Mouse (Mus musculus): ENCODE measurements around the gene Mre11a. TPM values are rescaled to one million over a fixed set of nuclear protein-coding genes. Genes with fewer than 3 reads are reported as not detected.
A peak's percentile ranks its signal among the peaks of the same experiment; 100 is the strongest.

Gene Mre11a
- 11.5 and 12.5 TPM in 2 replicates for polyA plus RNA-seq (2015; fragmentation: Nextera tagmentation; extraction: Ambion mirVana)

DNA sequence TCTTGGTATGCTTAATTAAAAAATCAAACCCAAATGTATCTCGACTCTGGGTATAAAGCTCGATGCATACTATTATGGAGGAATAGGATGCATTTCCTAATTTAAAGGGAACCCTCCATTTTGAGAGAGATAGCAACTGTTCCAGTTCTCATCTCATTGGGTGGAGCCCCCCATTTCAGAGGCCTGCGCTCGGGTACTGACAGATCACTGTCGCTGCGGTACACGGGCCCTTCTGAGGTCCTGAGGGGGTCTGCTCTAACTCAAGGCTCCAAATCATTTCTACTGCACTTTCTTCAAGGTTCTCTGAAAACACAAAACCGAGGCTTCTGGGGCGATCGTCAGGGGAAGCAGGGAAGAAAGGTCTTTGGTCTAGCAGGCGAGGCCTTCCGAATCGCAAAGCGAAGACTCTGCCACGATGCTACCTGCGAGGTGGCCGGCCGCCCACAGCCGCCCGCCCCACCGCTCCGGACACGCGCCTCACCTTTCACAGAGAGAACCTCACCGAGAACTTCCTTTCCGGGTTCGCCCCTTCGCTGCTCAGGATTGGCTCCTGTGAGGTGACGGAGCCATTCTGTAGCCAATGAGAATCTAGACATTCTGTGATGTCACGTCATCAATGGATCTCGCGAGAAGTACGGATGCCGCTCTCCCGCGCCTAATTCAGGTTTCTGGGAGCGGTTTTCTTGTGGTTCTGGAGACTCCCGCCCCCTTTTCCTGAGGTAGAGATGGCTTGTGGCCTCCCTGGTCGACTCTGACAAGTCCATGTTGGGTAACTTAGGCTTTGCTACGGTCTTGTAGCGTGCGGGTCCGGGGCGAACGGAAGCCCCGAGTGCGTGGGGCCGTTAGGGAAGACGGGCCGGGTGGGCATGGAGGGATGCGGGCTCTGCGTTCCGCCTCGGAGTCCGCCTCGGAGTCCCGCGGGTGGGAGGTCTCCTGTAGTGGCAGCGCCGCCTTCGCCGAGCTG is at the start of gene Mre11a, which contains the start of gene Ankrd49:
Mre11a (plus strand) TSS at position 616 of the 964 bp plus-strand sequence.
Ankrd49 (minus strand) TSS at position 818 of the 964 bp plus-strand sequence.
- under 1% methylated on average over 62 of the region's 62 CpGs for WGBS
- Histone ChIP-seq H3K36me3 (peaks cover 37% of the 10 kb centered on the region), H3K9me3 (no peaks in the 10 kb centered on the region), H3K27ac (replicated peaks) (peak within 1 kb of the TSS; percentile 97), H3K9ac (peak within 1 kb of the TSS; percentile 84), H3K4me3 (peak within 1 kb of the TSS; percentile 76), H3K27me3 (no peaks in the 10 kb centered on the region), H3K4me2 (peak within 1 kb of the TSS; percentile 90), H3K4me1 (replicated peaks) (peaks cover 11% of the 10 kb centered on the region)
- ATAC-seq (ENCODE audit: low FRiP score, low read depth), result peak; percentile 100

- 87% methylated on average over 4 of the region's 4 CpGs for WGBS
- H3K9me3 ChIP-seq, result no peaks in the 10 kb centered on the region
- H3K9ac ChIP-seq, result no peak overlapping the region
- no peak overlapping the region for H3K4me3 ChIP-seq
- H3K27me3 ChIP-seq, result no peaks in the 10 kb centered on the region
- no peak overlapping the region for H3K4me2 ChIP-seq
- no peaks in the 10 kb centered on the region for H3K4me1 ChIP-seq (replicated peaks)
- no peaks in the 10 kb centered on the region for H3K36me3 ChIP-seq
- no peak overlapping the region for H3K27ac ChIP-seq (replicated peaks)
- no peak for ATAC-seq (ENCODE audit: low FRiP score, low read depth)
Measured at GRCm38 (mm10) chr9:14739498-14740150, 44.8 kb upstream of the Mre11a start.

DNA sequence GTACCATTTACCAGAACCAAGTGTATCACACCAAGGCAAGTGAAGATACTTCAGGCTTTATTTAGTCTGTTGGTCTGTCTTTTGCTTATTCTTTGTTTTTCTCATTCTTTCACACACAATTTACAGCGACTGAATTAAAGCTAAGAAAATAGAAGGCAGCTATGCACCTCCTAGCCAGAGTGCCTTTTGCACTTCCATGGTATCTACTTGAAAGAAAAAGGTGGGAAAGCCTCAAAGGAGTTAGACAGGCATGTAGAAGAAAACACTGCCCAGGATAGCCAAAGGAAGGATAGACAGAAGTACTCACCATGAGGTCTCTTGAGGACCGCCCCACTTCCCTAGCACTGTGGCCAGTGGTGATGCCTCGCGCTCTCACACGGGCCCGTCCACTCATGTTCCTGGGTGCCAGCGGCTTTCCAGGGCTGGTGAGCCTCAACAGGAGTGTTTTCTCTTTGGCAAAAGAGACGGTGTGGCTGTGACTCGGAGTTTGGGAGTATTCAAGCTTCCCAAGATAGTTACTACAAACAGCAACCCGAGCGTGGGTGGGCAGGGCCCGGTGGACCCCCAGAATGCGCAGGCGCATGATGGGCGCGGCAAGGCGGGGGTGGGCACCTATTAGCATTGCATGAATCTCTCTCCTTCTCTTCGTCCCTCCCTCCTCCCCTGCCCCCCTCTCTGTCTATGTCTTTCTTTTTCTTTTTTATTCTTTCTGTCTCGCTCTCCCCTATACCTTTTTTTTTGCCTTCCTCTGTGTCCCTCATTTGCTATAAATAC is 44.1 kb upstream of the Mre11a start, which contains the start of gene Piwil4:
Piwil4 (minus strand) TSS at position 583 of the 774 bp plus-strand sequence.
- Histone ChIP-seq H3K27me3 (no peaks in the 10 kb centered on the region), H3K4me1 (replicated peaks) (no peaks in the 10 kb centered on the region), H3K4me3 (no peak within 1 kb of the TSS), H3K4me2 (no peak within 1 kb of the TSS), H3K36me3 (no peaks in the 10 kb centered on the region), H3K27ac (replicated peaks) (no peak within 1 kb of the TSS), H3K9ac (no peak within 1 kb of the TSS), H3K9me3 (no peaks in the 10 kb centered on the region)
- ATAC-seq (ENCODE audit: low FRiP score, low read depth), result no peak
- WGBS, result 85% methylated on average over 19 of the region's 19 CpGs

DNA sequence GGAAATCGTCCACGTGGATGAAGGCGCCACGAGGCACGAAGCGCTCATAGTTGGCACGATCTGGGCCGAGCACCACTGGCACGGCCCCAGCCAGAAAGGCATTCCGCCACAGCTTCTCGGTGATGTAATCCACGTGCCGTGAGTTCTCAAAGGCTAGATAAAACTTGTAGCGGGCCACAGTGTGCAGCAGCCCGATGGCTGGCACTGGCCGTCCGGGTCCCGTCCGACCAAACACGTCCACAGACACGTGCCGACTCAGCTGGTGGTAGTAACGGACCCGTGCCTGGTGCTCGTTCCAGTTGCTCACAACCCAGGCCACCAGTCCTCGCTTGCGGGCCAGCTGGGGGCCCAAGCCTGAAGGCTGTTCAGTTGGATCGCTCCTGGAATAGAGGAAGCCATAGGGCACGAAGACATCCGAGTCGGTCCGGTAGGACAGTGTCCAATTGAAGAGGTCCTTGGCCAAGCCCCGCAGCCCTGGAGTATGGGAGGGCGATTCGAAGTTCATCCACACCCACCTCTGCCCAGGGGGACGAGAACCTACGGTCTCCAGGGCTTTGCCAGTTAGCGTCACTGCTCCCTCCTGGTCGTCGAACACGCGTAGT is 33.5 kb upstream of the Mre11a start:
- Histone ChIP-seq H3K27ac (replicated peaks) (no peak overlapping the region), H3K27me3 (peaks cover 13% of the 10 kb centered on the region), H3K4me1 (replicated peaks) (peaks cover 17% of the 10 kb centered on the region), H3K4me2 (peak overlapping the region; percentile 98), H3K4me3 (peak overlapping the region; percentile 58), H3K9me3 (no peaks in the 10 kb centered on the region), H3K36me3 (no peaks in the 10 kb centered on the region), H3K9ac (peak overlapping the region; percentile 61)
- 56% methylated on average over 42 of the region's 42 CpGs for WGBS
- ATAC-seq (ENCODE audit: low FRiP score, low read depth), result peak; percentile 54; the same call in 1 of the 2 replicates

- Histone ChIP-seq H3K4me2 (peak overlapping the region; percentile 98), H3K9ac (peak overlapping the region; percentile 61), H3K4me3 (peak overlapping the region; percentile 58), H3K27ac (replicated peaks) (no peak overlapping the region), H3K27me3 (peaks cover 13% of the 10 kb centered on the region), H3K9me3 (no peaks in the 10 kb centered on the region), H3K4me1 (replicated peaks) (peaks cover 17% of the 10 kb centered on the region), H3K36me3 (no peaks in the 10 kb centered on the region)
- peak; percentile 86 for ATAC-seq (ENCODE audit: low FRiP score, low read depth)
- under 1% methylated on average over 47 of the region's 50 CpGs for WGBS
Measured at GRCm38 (mm10) chr9:14751503-14752000, 32.9 kb upstream of the Mre11a start.

- Histone ChIP-seq H3K36me3 (no peaks in the 10 kb centered on the region), H3K9me3 (no peaks in the 10 kb centered on the region), H3K4me3 (peak within 1 kb of the TSS; percentile 58), H3K27me3 (peaks cover 13% of the 10 kb centered on the region), H3K4me1 (replicated peaks) (peaks cover 17% of the 10 kb centered on the region), H3K4me2 (peak within 1 kb of the TSS; percentile 98), H3K9ac (peak within 1 kb of the TSS; percentile 61), H3K27ac (replicated peaks) (no peak within 1 kb of the TSS)
- ATAC-seq (ENCODE audit: low FRiP score, low read depth), result peak; percentile 84
- 1% methylated on average over 28 of the region's 28 CpGs for WGBS
Measured at GRCm38 (mm10) chr9:14752001-14752522, 32.4 kb upstream of the Mre11a start, which contains the start of gene Fut4. Gene Fut4 (minus strand): TSS chr9:14752393.

GRCm38 (mm10) chr9:14753947-14754346 is 30.5 kb upstream of the Mre11a start:
- Histone ChIP-seq H3K36me3 (no peaks in the 10 kb centered on the region), H3K4me2 (no peak overlapping the region), H3K9me3 (no peaks in the 10 kb centered on the region), H3K27me3 (peaks cover 13% of the 10 kb centered on the region), H3K4me3 (no peak overlapping the region), H3K27ac (replicated peaks) (no peak overlapping the region), H3K4me1 (replicated peaks) (peaks cover 17% of the 10 kb centered on the region), H3K9ac (no peak overlapping the region)
- no peak for ATAC-seq (ENCODE audit: low FRiP score, low read depth)

GRCm38 (mm10) chr9:14754469-14754868 is 30.0 kb upstream of the Mre11a start:
- H3K9ac ChIP-seq, result no peak overlapping the region
- WGBS, result 92% methylated on average over 3 of the region's 3 CpGs
- H3K4me3 ChIP-seq, result no peak overlapping the region
- no peak overlapping the region for H3K27ac ChIP-seq (replicated peaks)
- peaks cover 17% of the 10 kb centered on the region for H3K4me1 ChIP-seq (replicated peaks)
- H3K9me3 ChIP-seq, result no peaks in the 10 kb centered on the region
- H3K36me3 ChIP-seq, result no peaks in the 10 kb centered on the region
- no peak overlapping the region for H3K4me2 ChIP-seq
- peaks cover 13% of the 10 kb centered on the region for H3K27me3 ChIP-seq
- no peak for ATAC-seq (ENCODE audit: low FRiP score, low read depth)

DNA sequence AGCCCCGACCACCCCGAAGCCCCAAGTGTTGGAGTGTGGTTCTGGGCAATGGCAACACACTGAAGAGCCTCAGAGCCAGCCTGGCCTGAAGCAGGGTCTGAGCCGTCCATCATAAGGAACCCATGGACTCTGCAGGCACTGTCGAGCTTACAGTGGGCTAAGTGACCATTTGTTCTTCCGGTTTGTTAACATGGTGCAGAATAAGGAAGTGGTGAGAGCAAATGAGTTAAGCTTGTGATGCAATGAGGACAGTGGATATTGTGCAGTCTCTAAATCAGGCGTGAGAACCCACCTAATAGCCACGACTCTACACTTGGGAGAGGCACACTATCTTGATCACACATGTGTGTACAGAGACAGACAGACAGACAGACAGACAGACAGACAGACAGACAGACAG is 25.9 kb upstream of the Mre11a start:
- H3K4me2 ChIP-seq, result no peak overlapping the region
- no peak overlapping the region for H3K27ac ChIP-seq (replicated peaks)
- H3K36me3 ChIP-seq, result no peaks in the 10 kb centered on the region
- no peaks in the 10 kb centered on the region for H3K27me3 ChIP-seq
- no peaks in the 10 kb centered on the region for H3K9me3 ChIP-seq
- H3K4me3 ChIP-seq, result no peak overlapping the region
- H3K4me1 ChIP-seq (replicated peaks), result no peaks in the 10 kb centered on the region
- no peak for ATAC-seq (ENCODE audit: low FRiP score, low read depth)
- H3K9ac ChIP-seq, result no peak overlapping the region
- WGBS, result 79% methylated on average over 7 of the region's 7 CpGs

- no peak overlapping the region for H3K27ac ChIP-seq (replicated peaks)
- no peak for ATAC-seq (ENCODE audit: low FRiP score, low read depth)
- no peak overlapping the region for H3K9ac ChIP-seq
- no peaks in the 10 kb centered on the region for H3K36me3 ChIP-seq
- H3K27me3 ChIP-seq, result no peaks in the 10 kb centered on the region
- no peaks in the 10 kb centered on the region for H3K9me3 ChIP-seq
- no peak overlapping the region for H3K4me2 ChIP-seq
- no peaks in the 10 kb centered on the region for H3K4me1 ChIP-seq (replicated peaks)
- no peak overlapping the region for H3K4me3 ChIP-seq
Measured at GRCm38 (mm10) chr9:14759261-14759660, 25.2 kb upstream of the Mre11a start.

GRCm38 (mm10) chr9:14764765-14765164 is 19.7 kb upstream of the Mre11a start:
- H3K9me3 ChIP-seq, result no peaks in the 10 kb centered on the region
- no peaks in the 10 kb centered on the region for H3K36me3 ChIP-seq
- H3K27ac ChIP-seq (replicated peaks), result no peak overlapping the region
- H3K9ac ChIP-seq, result no peak overlapping the region
- H3K4me2 ChIP-seq, result no peak overlapping the region
- no peaks in the 10 kb centered on the region for H3K4me1 ChIP-seq (replicated peaks)
- no peak overlapping the region for H3K4me3 ChIP-seq
- peak; percentile 51; the same call in 1 of the 2 replicates for ATAC-seq (ENCODE audit: low FRiP score, low read depth)
- WGBS, result 30% methylated on average over 7 of the region's 7 CpGs
- no peaks in the 10 kb centered on the region for H3K27me3 ChIP-seq
